Mouse (Mus musculus): ENCODE data around the gene Hmx3.

Gene Hmx3

DNA sequence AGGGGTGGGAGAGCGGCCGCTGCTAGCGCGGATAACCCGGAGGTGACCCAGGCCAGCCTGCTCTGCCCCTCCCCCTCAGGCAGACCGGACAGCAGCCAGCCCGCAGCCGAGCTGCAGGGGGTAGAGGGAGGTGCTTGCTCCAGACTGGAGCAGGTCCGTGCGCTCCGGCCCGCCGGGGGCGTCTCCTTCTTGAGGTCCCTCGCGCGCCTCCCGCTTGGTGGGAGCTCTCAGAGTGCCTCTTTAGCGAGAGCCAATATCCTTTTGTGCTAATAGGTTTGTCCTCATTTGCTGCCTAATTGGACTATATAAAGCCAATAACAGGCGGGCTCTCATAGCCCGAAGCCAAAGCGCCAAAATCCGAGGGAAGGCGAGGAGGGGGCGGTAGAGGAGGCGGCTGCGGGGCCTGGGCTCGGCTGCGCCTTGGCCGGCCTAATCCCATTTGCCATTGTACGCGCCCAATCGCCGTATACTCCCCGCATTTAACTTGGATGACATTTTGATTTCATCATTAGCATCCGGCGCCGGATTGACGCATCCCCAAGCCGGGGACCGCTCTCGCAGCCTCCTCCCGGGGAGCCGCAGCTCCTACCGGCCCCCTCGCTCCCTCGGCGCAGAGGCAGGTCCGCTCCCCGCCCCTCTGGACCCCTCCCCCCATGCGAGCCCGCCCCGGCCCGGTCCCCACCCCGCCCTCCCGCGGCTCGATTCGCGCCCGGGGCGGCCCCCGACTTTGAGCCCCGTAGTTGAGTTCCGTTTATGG is at the start of gene Hmx3:
Gene Hmx3 (plus strand): TSS at position 753 of the 757 bp plus-strand sequence.
- in situ Hi-C loops (cut with MboI) = loop anchor here (25.0 kb wide), 1 partner anchor 345 kb away; no protein-coding TSS in a partner anchor

DNA sequence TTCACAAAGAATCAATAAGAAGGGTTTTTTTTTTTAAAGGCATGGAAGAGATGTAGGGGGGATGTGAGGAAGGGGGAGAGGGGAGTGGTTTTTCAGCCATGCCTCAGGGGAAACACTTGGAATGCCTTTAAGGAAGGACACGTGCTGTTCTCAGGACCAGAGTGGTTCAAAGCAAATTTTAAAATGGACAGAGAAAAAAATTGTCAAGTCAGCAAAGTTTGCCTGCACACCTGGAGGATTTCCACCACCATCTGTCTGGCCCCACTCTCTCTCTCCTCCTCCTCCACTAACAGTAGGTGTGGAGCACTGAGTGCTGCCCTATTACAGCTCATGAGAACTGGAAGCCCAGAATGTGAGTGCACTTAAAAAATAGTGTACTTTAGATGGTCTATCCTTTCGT is 38.9 kb upstream of the Hmx3 start:
- in situ Hi-C loops (cut with MboI) = no loop called here

DNA sequence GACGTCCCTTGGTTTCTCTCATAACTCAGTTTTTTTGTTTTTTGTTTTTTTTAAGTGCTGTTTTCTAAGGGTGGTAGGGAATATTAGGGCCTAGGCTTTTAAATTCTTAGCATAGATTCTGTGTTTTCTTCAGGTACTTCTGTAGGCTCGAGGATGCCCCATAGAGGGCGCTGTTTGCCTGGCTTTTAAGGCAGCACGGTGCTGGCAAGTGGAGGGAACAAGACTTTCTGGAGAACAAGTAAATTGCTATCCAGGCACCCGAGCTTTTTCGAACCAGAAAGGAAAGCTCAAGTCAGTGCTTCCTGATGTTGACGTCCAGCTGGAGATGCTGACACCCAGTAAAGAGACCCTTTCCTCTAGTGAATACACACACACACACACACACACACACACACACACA is 2.7 kb upstream of the Hmx3 start:
- in situ Hi-C loops (cut with MboI) = loop anchor here (25.0 kb wide), 1 partner anchor 347 kb away; no protein-coding TSS in a partner anchor

DNA sequence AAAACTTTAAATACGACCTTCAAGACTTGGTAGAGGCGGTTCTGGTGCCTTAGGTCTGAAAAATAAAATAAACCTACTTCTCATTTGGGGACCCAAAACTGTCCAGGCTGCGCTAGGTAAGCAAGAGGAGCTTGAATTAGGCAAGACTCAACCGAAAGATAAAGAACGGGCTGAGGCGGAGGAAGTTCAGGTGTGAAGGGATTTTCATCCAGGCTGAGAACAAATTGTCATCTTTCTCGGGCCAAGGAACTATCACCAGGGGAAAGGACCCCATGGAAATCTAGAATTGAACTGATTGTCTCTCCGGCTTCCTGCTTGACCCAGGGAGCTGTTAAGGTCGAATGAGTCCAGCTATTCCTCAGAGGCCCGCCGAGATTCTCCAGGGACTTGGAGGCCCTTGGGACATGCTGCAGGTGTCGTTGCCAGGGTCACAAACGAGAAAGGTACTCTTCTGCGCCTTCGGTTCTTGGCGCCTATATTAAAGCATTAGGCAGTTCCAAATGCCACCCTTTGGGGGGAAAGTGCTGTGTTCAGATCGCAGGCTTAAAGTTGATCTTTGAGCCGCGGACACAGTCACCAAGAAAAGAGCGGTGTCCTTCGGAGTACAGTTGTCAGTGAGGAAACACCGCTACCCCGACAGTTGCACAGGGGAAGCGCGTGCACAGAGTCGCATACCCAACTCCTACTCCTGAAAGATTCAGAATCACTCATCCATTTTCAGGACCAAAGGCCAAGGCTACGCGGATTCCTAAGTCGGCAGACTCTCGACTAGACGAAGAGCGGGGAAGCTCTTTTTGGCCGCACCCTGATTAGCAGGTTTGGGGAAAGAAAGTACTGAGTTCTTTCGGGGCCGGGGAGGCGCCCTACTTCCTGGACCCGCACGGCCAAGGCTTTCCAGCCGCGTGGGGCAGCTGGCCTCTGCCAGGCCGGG is 1.2 kb upstream of the Hmx3 start:
- in situ Hi-C loops (cut with MboI) = loop anchor here (25.0 kb wide), 1 partner anchor 346 kb away; no protein-coding TSS in a partner anchor

DNA sequence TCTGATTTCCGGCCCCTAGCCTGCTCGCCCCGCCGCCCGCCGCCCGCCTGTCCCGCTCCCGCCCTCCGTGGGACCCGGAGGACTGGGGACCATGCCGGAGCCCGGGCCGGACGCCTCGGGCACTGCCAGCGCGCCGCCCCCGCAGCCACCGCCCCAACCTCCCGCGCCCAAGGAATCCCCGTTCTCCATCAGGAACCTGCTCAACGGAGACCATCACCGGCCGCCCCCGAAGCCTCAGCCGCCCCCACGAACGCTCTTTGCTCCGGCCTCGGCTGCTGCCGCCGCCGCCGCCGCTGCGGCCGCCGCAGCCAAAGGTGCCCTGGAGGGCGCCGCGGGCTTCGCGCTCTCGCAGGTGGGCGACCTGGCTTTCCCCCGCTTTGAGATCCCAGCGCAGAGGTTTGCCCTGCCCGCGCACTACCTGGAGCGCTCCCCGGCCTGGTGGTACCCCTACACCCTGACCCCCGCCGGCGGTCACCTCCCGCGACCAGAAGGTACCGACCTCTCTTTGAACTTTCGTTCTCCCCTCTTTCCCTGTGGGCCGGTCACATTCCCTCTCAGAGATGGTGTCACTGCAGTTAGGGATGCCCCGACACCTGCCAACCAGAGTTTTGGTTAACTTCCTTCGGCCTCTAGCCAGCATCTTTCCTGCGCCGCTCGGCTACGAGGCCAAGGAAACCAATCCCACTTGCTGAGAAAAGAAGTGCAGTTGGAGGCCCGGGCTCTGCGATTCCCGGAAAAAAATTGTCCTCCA is 380 bp downstream of the Hmx3 start:
- in situ Hi-C loops (cut with MboI) = loop anchor here (25.0 kb wide), 1 partner anchor 344 kb away; no protein-coding TSS in a partner anchor

DNA sequence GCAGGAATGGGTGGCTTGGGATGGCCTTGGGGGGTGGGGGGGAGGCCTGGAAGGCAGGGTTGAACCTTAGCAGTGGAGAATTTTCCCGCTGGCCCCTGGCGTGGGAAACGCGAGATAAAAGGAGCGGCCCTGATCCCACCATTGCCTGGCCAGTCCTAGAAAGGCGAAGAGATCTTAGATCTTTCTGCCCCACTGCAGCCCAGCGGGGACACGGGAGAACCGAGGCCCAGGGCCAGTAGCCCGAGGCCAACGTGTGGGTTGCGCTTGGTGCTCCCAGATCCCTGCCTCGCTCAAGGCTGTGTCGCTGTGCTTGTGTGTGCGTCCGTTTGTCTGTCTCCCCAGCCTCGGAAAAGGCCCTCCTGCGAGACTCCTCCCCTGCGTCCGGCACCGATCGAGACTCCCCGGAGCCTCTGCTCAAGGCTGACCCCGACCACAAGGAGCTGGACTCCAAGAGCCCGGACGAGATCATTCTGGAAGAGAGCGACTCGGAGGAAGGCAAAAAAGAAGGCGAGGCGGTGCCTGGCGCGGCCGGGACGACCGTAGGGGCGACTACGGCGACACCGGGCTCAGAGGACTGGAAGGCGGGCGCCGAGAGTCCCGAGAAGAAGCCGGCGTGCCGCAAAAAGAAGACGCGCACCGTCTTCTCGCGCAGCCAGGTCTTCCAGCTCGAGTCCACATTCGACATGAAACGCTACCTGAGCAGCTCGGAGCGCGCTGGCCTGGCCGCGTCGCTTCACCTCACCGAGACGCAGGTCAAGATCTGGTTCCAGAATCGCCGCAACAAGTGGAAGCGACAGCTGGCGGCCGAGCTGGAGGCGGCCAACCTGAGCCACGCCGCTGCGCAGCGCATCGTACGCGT is 1.2 kb downstream of the Hmx3 start:
- in situ Hi-C loops (cut with MboI) = loop anchor here (25.0 kb wide), 1 partner anchor 343 kb away; no protein-coding TSS in a partner anchor

DNA sequence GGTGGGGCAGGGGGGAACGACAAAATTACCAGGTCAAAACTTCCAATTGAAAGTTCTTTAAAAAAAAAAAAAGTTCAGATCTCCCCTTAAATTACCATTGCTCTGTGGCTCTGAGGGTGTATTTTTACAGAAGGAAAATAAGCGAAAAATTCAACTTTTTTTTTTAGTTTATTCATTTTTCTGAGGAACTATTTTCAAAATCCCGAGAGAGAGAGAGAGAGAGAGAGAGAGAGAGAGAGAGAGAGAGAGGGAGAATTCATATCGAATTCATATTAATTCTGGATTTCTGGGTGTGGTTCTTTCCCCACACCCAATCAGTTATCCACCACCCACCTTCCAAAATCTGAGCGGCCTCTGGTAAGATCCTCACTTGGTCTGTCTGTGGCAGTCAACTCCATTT is 2.2 kb downstream of the Hmx3 start:
- in situ Hi-C loops (cut with MboI) = loop anchor here (25.0 kb wide), 1 partner anchor 342 kb away; no protein-coding TSS in a partner anchor

DNA sequence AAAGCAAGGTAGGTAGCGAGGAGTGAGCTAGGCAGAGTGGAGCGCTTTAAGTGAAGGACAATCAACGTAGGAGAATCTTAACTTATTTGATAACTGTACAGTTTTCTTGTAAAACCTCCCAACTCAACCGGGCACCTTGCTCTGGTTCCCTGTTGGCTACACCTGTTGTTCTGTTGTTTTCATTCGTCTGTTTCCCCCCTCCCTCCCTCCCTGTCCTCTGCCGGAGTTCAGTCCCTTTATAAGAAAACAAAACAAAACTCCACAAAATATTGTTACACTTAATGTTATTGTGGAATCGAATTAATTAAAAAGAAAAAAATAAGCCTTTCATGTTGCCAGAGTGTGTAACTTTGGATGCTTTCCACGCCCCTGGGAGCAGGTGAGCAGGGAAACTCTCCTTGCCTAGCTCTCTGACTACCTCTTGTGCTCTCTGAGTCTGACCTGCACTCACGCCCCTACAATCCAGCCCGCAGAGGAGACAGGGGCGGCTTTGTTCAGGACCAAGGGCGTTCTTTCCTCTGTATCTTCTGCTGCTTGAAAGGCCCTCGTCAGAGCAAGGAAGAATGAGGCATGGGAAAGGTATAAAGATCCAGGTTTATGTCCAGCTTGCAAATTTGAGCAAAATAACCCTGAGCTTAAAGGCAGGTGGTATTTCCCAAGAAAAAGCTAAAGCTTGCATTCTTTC is 3.2 kb downstream of the Hmx3 start:
- in situ Hi-C loops (cut with MboI) = loop anchor here (25.0 kb wide), 1 partner anchor 341 kb away; no protein-coding TSS in a partner anchor

DNA sequence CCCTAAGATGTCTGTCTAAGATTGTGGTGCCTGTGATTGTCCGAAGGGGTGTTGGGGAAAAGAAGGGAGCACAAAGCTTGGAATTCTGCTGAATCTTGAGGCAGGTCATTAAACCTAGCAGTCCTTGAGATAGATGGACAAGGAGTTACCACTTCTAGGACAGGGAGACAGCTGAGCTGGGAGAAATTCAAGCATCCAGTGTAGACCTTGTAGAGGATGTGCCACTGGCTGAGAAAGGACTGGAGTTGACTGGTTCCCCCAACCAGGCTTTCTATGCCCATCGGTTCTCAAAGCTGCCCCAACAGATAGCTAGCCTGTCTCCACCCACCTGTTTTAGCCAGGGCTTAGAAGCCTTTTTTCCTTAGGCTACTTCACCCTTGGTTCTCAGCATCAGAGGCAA is 3.8 kb downstream of the Hmx3 start:
- in situ Hi-C loops (cut with MboI) = loop anchor here (25.0 kb wide), 1 partner anchor 341 kb away; no protein-coding TSS in a partner anchor

DNA sequence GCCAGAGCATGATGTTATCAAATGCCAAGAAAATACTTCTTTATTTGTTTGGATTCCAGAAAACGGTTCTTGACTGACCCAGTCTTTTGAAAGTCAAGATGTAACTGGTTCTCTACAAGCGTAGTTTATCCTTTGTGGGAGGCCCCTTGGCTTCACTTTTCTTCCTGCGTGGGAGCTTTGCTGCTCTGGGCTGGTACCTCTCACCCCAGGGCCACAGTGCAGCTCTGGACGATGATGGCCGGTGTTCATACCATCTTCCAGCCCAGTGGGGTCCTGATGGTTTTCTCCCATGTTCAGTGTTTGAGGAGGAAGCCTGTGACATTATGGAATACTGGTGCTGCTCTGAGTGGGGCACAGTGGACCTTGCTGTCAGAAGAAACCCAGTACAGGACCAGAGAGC is 4.8 kb downstream of the Hmx3 start:
- in situ Hi-C loops (cut with MboI) = loop anchor here (25.0 kb wide), 1 partner anchor 340 kb away; no protein-coding TSS in a partner anchor

DNA sequence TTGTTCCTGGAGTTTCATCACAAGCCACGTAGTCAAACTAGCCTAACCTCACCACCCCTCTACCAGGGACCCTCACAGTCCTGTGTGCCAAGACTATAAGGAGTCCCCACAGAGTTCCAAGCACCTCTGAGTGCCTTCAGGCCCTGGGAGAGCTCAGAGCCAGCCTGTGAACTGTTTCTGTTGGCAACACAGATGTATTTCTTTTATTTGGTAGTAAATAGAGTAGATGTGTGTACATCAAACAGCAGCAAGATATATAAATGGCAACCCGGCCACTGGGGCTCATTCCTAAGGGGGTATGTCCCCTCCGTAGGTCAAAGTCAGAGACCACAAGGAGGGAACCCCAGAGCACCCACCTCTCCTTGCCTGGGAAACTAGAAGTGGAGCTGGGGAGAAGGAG is 5.8 kb downstream of the Hmx3 start, which contains the start of gene Hmx2:
Gene Hmx2 (plus strand): TSS at position 301 of the 400 bp plus-strand sequence.
- in situ Hi-C loops (cut with MboI) = loop anchor here (25.0 kb wide), 1 partner anchor 339 kb away; no protein-coding TSS in a partner anchor

DNA sequence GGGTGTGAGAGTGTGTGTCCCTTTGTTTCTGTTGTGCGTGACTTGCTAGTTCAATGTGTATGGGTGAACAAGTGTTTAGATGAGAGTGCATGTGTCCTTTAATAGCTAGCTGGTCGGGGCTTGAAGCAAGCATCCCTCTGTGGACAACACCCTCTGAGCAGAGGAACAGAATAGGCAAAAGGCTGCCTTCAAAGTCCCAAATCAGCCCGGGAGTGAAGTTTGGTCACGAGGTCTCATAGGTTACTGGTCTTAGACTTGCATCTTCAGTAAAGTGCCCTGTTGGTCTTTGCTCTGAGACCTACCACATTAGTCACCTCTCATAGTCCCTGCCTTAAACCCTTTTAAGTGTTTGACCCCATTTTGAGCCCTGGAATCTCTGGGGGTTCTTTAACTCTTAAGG is 8.8 kb downstream of the Hmx3 start:
- in situ Hi-C loops (cut with MboI) = loop anchor here (25.0 kb wide), 2 partner anchors 1011 to 1039 kb away; partner anchors contain the start of gene Ate1

DNA sequence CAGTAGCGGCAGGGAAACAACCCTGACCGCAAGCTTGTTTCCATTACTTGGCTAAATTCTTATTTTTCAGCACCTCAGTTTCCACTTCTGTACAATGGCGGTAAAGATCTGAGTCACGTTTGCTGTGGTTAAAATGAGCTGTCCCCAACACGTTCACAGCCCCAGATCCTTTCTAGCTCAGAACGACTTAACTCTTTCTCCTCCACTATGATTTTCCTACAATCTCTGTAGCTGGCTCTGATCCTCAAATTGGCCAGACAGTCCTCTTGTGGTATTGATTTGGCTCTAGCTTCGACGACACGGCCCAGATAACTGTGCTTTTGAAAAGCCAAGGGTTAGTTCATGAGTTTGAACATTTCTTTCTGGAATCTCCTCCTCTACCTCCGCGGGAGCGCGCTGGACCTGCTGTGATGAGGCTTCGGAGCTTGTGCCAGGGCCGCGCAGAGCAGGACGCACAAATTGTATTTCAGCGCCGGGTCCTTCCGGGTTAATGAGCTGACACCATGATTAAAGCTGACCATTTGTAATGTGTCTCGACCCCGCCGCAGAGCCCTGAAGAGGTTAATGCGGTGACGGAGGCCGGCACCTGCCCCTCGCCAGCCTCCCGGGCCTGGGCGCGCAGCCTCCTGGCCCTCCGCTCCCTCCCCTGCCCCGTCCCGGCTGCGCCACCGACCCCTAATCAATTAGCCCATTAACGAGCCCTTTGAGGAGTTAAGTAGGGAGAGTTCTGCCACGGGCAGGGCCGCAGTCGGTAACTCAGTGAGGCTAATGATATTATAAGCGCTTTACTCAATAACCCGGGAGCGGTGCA is 9.5 kb downstream of the Hmx3 start:
- in situ Hi-C loops (cut with MboI) = loop anchor here (25.0 kb wide), 2 partner anchors 1010 to 1040 kb away; partner anchors contain the start of gene Ate1

DNA sequence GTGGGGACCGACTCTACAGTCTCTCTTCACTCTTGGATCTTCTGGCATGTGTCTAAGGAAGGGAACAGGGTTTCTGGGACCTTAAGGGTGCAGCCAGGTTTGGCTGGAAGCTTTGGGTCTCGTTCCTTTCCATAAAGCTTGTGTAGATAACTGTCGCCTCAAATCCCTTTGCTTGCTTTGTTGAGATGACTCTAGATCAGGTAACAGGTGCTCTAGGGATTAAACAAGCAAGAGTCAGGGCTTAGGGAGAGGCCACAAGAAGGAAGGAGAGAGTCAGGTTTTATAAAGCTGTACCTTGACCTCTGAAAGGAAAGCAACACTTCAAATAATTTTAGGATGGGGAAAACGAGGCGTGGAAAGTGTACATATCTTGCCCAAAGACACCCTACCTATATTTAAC is 10.1 kb downstream of the Hmx3 start:
- in situ Hi-C loops (cut with MboI) = loop anchor here (25.0 kb wide), 2 partner anchors 1010 to 1040 kb away; partner anchors contain the start of gene Ate1

DNA sequence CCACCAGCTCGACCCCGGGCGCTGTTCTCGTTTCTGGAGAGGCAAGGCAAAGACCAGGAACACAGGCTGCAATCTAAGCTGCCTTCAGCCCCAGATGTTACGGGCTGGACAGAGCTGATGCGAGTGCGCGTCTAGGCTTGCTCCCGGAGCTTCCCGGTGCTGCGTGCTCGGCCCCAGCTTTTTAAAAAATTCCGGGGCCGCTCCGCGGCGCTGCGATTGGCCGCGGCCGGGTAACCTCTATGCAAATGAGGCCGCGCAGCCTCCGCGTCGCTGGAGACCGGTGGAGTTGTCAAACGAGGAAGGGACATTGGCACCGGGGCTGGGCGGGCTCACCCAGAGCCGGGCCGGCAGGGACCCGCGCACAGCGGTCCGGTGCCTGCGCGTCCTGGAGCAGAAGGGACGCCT is 11.1 kb downstream of the Hmx3 start:
- in situ Hi-C loops (cut with MboI) = loop anchor here (25.0 kb wide), 2 partner anchors 1009 to 1041 kb away; partner anchors contain the start of gene Ate1

DNA sequence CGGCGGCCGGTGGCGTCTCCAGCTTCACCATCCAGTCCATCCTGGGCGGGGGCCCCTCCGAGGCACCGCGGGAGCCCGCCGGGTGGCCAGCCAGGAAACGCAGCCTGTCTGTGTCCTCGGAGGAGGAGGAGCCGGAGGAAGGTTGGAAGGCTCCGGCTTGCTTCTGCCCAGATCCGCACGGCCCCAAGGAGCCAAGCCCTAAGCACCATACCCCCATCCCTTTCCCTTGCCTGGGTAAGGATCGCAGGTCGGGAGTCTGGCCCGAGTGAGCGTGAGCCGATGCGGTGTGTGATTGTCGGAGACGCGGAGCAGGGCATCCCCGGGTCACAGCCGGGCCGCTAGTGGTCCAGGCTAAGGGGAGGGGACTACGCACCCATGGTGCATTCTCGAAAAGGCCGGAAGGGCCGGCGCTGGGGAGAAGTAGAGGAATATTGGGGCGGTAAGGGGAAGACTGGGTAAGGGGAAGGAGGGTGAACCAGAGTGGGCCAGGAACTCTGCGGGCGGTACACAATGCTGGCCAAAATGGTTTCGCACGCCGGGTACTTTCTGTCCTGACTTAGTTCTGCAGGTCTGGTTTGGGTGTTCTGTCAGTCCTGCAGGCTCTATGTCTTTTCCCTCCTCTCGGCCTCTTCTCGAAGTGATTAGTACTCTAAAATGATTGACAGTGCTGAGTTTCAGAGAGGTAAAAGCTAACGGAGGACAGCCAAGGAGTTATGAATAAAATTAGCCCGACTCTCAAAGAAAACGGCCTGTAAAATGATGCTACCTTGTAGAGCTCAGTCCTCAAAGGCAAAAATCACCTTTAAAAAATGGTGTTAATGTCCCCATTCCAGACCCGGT is 11.9 kb downstream of the Hmx3 start:
- in situ Hi-C loops (cut with MboI) = loop anchor here (25.0 kb wide), 2 partner anchors 1008 to 1042 kb away; partner anchors contain the start of gene Ate1

DNA sequence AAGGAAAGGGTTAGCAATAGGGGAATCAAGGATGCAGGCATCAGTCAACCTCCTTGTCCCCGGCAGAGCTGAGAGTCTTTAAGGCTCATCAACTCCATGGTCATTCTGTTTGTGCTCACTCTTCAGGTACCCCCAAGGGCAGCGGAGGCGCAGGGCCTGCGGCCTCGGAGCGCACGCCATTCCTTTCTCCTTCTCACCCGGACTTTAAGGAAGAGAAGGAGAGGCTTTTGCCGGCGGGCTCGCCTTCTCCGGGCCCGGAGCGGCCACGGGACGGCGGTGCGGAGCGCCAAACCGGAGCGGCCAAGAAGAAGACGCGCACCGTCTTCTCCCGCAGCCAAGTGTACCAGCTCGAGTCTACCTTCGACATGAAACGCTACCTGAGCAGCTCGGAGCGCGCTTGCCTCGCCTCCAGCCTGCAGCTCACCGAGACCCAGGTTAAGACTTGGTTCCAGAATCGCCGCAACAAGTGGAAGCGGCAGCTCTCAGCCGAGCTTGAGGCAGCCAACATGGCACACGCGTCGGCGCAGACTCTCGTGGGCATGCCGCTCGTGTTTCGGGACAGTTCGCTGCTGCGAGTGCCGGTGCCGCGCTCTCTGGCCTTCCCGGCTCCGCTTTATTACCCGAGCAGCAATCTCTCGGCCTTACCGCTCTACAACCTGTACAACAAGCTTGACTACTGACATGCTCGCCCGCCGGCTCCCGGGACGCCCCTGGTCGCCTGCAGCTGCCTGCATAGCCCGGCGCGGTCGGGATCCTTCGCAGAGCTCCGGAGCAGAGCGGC is 12.8 kb downstream of the Hmx3 start:
- in situ Hi-C loops (cut with MboI) = loop anchor here (25.0 kb wide), 2 partner anchors 1007 to 1043 kb away; partner anchors contain the start of gene Ate1
